Mouse (Mus musculus): ENCODE results near the gene Gm7876. TPM values are rescaled to one million over a fixed set of nuclear protein-coding genes. Genes with fewer than 3 reads are reported as not detected.

Gm7876 gene
- total RNA-seq (2023), result not detected

DNA sequence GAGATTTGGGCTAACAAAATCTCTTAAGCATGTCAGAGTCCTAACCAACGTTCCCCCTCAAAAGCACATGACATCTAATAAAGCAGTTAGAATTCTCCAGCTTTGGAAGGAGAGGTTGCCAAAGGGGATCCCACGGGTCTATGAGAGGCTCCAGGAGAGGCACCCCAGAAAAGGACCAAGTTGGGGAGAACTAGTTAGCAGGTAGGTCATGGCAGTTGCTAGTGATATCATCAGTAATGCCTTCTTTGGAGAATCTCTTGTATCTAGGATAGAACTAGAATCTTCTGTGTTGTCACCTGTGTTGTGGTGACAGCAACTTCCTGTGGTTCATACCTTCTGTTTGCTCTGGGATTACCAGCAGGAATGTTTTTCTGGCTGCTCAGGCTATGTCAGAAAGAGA is at the start of gene Gm7876:
Gene Gm7876 (plus strand): TSS at position 301 of the 400 bp plus-strand sequence.

DNA sequence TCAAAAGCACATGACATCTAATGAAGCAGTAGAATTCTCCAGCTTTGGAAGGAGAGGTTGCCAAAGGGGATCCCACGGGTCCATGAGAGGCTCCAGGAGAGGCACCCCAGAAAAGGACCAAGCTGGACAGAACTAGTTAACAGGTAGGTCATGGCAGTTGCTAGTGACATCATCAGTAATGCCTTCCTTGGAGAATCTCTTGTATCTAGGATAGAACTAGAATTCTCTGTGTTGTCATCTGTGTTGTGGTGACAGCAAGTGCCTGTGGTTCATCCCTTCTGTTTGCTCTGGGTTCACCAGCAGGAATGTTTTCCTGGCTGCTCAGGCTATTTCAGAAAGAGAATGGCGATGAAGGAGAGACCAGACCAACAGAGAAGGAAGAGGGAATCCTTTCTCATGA is 45.1 kb upstream of the Gm7876 start, which contains the start of gene Gm3239:
Gene Gm3239 (plus strand): TSS at position 301 of the 400 bp plus-strand sequence.

DNA sequence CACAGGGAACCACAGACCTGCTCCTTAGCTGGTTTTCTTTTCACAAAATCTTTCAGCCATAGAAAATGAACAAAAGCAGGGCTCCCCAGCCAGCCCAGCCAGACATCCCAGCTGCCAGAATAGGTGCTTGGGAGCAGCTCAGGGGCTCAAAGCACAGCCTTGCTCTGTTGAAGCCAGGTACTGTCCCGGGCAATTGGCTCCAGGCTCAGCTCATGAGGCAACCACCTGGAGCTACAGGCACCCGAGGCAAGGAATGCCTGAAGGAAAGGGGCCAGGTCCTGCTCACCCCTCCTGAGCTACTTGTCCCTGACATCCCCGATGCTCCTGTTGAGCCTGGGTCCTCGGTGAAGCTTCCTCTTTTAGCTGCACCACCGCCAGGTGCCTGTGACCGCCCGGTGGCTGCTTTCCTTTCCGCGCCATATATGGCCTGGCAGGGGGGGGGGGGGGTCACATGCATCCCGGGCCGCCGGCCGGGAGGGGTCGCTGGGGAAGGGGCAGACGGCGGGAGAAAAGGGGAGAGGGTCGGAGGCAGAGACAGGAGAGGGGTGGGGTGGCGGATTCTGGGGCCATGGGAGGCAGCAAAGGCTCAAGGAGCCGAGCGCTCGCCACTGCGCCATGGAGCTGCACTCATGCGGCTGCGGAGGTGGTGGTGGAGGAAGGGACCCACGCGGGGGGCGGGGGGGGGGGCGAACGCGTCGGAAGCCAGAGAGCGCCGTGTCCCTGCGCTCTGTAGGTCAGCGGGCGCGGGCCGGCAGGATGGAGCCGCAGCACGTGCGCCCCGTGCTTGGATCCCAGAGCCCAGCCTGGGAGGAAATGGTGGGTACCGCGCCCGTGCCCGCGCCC is 17.2 kb downstream of the Gm7876 start, which contains the start of gene Gm3252:
Gene Gm3252 (plus strand): TSS at position 738 of the 843 bp plus-strand sequence.

Other genes with a start within 250 kb of the Gm7876 start
- not detected for gene Gm3182, start 227.5 kb upstream of the Gm7876 start, total RNA-seq (2023)
- gene Gm3047, start 153.8 kb upstream of the Gm7876 start, total RNA-seq (2023), result not detected
- gene Gm8159, start 76.9 kb upstream of the Gm7876 start, total RNA-seq (2023), result not detected
- not detected for gene Gm3239, start 45.0 kb upstream of the Gm7876 start, total RNA-seq (2023)
- gene Gm3252, start 17.5 kb downstream of the Gm7876 start, total RNA-seq (2023), result not detected
- gene Gm9602, start 67.1 kb downstream of the Gm7876 start, total RNA-seq (2023), result not detected
- gene Gm3269, start 128.9 kb downstream of the Gm7876 start, total RNA-seq (2023), result not detected
- gene Gm3264, start 146.3 kb downstream of the Gm7876 start, total RNA-seq (2023), result not detected
- gene Gm3278, start 183.2 kb downstream of the Gm7876 start, total RNA-seq (2023), result not detected